Mouse (Mus musculus) testis, adult 2 months (tissue): ENCODE measurements at regions not wholly inside any gene's neighbourhood (a gene's known extent, or its start where the extent isn't known, plus 50 kb on each side); places are given as distances from the start of the nearest gene placed in this dataset.

ENCODE experiments used
- H3K27ac ChIP-seq: fragments of 200-500 bp; 2 replicates; pipeline ENCODE4 v1.5.1; 2012; ENCODE audit warnings: low read depth, low read length; ENCODE audit not compliant: control insufficient read depth, insufficient read depth
- H3K27me3 ChIP-seq: fragments of 200-500 bp; 2 replicates; pipeline ENCODE4 v1.6.1; 2012; ENCODE audit warnings: mild to moderate bottlenecking, low read length, moderate library complexity; ENCODE audit not compliant: control insufficient read depth, insufficient read depth
- H3K36me3 ChIP-seq: fragments of 200-500 bp; 2 replicates; pipeline ENCODE4 v1.6.1; 2012; ENCODE audit warnings: mild to moderate bottlenecking, low read length; ENCODE audit not compliant: control insufficient read depth, insufficient read depth
- H3K4me1 ChIP-seq: fragments of 200-500 bp; 2 replicates; pipeline ENCODE4 v1.6.1; 2012; ENCODE audit warnings: low read length; ENCODE audit not compliant: control insufficient read depth, insufficient read depth
- H3K4me3 ChIP-seq: fragments of 200-500 bp; 2 replicates; pipeline ENCODE4 v1.5.1; 2012; ENCODE audit warnings: low read depth, mild to moderate bottlenecking, low read length, moderate library complexity, mixed read lengths; ENCODE audit not compliant: control insufficient read depth
- CTCF ChIP-seq: fragments of 200-500 bp; IDR thresholded peaks from 2 replicates; pipeline ENCODE4 v1.5.1; 2012; ENCODE audit warnings: low read depth, mild to moderate bottlenecking, inconsistent platforms, low read length, moderate library complexity; ENCODE audit not compliant: control insufficient read depth, insufficient read depth, insufficient replicate concordance
- POLR2A ChIP-seq: fragments of 200-500 bp; IDR thresholded peaks from 2 replicates; pipeline ENCODE4 v1.6.1; 2012; ENCODE audit warnings: low read depth, mild to moderate bottlenecking, inconsistent platforms, low read length, moderate library complexity; ENCODE audit not compliant: control insufficient read depth

DNA sequence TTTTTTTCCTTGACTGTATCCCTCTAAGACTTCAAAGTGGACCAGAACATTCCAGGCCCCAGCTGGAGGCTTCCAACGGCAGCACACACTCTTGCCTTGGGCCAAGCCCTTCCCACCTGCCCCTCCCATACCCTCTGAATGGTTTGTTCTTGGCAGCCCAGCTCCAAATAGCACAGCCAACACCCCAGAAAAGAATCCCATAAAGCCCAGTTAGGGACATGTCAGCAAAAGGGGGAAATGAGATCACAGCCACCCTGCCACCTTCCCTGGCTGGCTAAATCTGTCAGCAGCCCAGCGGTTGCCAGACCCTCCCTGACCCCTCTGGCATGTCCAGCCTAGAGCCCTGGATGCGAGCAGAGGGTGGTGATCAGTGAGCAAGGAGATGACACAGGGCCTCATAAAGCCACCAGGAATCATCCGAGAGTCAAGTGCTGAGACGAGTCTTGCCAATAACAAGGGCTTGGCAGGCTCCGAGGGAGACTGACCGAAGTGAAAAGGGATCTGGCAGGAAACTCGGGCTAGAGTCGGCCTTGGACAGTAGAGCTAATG lies 258.8 kb downstream of the Rplp1 start:
- no peak for TF ChIP-seq CTCF
- no peak for TF ChIP-seq POLR2A
- Histone ChIP-seq H3K36me3 (no peaks in the 10 kb centered on the region), H3K4me1 (no peaks in the 10 kb centered on the region), H3K27me3 (no peaks in the 10 kb centered on the region), H3K4me3 (no peak overlapping the region), H3K27ac (no peak overlapping the region)

DNA sequence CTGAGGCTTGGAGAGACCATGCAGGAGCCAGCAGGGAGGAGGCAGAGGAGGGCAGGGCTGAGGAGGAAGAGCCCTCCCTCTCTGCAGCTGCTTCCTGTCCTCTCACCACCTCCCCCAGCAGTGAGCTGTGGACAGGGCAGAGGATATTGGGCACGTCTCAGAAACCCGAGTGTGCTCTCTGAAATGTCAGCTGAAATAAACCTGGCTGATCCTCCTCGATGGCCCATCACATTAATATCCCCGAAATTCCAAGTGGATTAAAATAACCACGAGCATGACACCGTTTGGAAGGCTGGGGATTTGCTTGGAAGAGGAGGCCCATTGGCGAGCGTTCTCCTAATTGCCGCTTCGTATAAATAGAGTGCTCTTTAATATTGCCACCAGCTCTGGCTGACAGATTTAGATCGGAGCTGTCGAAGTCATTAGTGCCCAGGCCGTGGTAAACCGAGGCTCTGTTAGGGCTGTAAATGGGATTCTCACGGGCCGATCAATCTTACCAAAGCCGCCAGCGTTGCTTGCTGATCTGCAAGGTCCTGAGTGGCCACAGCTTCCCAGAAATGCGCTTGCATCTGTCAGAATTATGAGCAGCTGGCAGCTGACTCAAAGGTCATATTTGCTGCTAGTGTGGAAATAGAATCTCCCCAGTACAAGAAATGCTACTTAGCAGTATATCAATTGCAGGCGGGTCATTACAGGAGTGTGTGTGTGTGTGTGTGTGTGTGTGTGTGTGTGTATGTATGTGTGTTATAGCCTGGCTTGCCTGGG lies 268.5 kb downstream of the Rplp1 start:
- Histone ChIP-seq H3K27me3 (no peaks in the 10 kb centered on the region), H3K4me1 (no peaks in the 10 kb centered on the region), H3K4me3 (no peak overlapping the region), H3K27ac (no peak overlapping the region), H3K36me3 (no peaks in the 10 kb centered on the region)
- TF ChIP-seq POLR2A, result no peak
- TF ChIP-seq CTCF, result no peak

DNA sequence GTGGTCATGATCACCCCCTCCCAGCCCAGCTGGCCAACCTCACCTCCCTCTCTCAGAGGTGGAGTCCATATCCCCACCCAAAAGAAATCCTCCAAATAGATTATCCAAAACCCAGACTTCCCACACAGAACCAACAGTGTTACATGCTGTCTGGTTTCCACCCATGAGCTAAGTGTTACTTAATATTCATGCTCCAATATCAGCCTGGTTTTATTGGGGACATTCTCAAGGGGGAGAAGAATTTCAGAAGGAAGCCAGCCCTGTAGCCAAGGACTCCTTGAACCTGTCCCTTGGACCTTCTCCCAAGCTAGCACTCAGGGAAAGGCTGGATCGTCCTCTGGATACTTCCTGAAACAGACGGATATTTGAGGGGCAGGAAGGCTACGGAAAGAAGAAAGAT lies 268.6 kb downstream of the Tle3 start:
- no peaks in the 10 kb centered on the region for H3K36me3 ChIP-seq
- H3K27ac ChIP-seq, result no peak overlapping the region
- no peaks in the 10 kb centered on the region for H3K27me3 ChIP-seq
- no peak overlapping the region for H3K4me3 ChIP-seq
- H3K4me1 ChIP-seq, result no peaks in the 10 kb centered on the region
- no peak for TF ChIP-seq POLR2A
- TF ChIP-seq CTCF, result no peak

DNA sequence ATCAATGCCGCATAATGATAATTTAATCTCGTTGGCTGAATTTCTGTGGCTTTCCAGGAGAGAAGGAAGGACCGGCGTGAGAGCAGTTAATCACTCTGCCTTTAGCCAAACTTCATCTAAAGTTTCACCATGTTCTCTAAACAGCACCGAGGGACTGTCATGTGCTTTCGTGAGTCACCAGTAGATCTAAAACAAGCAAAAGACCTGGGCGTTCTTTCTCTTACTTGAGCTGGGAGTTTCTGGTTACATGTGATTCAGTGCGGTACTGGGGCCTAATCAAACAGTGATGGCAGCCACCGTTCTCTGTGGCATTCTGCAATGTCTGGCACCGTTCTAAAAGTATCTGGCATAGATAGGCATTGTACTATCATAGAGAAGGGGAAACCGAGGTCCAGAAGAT lies 266.7 kb downstream of the Tle3 start:
- H3K27me3 ChIP-seq, result no peaks in the 10 kb centered on the region
- no peaks in the 10 kb centered on the region for H3K4me1 ChIP-seq
- H3K27ac ChIP-seq, result no peak overlapping the region
- H3K4me3 ChIP-seq, result no peak overlapping the region
- TF ChIP-seq POLR2A, result no peak
- TF ChIP-seq CTCF, result no peak
- no peaks in the 10 kb centered on the region for H3K36me3 ChIP-seq

DNA sequence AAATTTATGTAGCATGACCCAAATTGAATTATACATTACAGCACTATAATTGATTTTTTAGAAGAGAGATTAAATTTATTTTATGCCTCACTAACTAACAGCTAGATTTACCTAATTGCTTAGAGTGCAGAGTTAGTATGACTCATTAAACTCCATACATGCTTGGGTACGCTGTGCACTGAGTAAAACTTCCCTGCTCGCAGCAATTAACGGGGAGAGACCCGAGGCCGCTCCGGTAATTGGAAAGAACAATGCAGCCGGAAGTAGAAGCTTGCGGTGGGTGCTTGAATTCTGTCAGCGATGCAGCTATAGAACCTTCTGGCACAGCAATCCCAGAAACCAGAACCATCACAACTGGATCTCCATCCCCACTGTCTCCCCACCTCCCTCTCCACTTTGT lies 261.8 kb downstream of the Tle3 start:
- Histone ChIP-seq H3K36me3 (no peaks in the 10 kb centered on the region), H3K27ac (no peak overlapping the region), H3K4me3 (no peak overlapping the region), H3K27me3 (no peaks in the 10 kb centered on the region), H3K4me1 (no peaks in the 10 kb centered on the region)
- TF ChIP-seq POLR2A (no peak), CTCF (no peak)

DNA sequence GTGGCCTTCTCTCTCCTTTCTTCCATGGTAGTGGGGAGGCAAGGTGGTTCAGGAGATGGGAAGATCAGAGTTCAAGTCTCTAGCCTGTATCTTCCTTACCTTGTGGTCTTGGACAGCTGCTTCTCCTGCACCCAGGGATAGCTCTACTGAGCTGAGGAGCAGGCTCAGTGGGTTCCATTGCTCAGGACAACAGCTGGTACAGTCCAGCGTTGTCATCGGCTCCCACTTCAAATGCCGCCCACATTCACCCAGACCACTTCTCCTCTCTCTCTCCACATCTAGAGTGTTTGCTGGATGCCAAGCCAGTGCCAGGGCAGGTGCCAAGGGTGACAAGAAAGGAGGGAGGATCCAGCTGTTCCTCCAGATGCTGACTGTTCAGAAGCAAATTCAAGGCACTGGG lies 260.4 kb downstream of the Tle3 start:
- Histone ChIP-seq H3K36me3 (no peaks in the 10 kb centered on the region), H3K4me1 (no peaks in the 10 kb centered on the region), H3K27me3 (no peaks in the 10 kb centered on the region), H3K4me3 (no peak overlapping the region), H3K27ac (no peak overlapping the region)
- TF ChIP-seq CTCF, result no peak
- no peak for TF ChIP-seq POLR2A

DNA sequence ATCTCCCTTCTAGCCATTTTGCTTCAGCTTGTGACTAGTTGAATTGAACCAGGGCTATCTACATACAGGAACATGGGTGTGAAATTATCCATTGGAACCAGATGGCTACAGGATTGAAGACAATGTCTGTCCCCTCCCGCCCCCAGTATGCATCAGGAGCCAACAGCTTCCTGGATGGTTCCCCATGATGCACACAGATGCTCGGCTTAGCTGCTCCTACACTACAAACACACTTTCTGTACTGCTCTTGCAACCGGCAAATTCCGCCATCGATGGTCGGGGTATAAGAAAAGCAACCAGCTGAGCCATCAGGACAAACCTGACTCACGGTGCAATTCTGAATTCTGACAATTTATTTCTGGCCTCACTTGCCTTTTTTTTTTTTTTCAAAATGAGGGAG lies 258.9 kb downstream of the Tle3 start:
- Histone ChIP-seq H3K4me1 (peaks cover 3% of the 10 kb centered on the region; the same call in 1 of the 2 replicates), H3K36me3 (no peaks in the 10 kb centered on the region), H3K4me3 (no peak overlapping the region), H3K27me3 (no peaks in the 10 kb centered on the region), H3K27ac (no peak overlapping the region)
- TF ChIP-seq POLR2A (no peak), CTCF (no peak)
